Mouse (Mus musculus) heart, adult 8-10 months (tissue): Measurements from ENCODE around the gene Rpn1. TPM values are rescaled to one million over a fixed set of nuclear protein-coding genes. Genes with fewer than 3 reads are reported as not detected.
A peak's percentile ranks its signal among the peaks of the same experiment; 100 is the strongest.
"Not testable (repeated sequence)": the region's sequence is repeated elsewhere in the genome, so short reads cannot be mapped to it uniquely, and the experiment has no call there.

Experiments used
- DNase-seq: peaks from one replicate; pipeline ENCODE4 v3.0.0; 2022; ENCODE audit warnings: low spot score
- total RNA-seq, 4 experiments: library from RNA; stranded (reverse); gene quantifications; 2 replicates each; pipeline ENCODE4 v1.2.4; 2022

The Rpn1 gene
- total RNA-seq, 4 experiments from 2014 or later: 92.5 to 117 (median 111) TPM

DNA sequence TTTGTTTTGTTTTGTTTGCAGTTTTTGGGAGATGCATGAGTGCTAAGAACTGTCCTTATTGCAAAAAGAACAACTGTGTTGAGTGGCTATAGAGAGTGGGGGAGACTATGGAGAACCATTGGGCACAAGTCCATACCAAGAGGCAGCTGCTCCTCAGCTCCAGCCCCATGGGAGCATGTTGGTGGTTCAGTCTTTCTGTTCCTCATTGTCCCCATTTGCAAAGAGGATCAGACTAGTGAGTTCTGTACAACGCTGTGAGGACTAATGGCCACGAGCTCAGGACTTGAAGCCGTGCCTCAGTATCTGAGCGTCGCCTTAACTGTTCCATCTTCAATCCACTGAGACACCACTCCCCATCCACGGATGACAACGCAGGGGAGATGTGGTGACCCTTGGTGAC, 36.5 kb downstream of the Rpn1 start:
- no peak for DNase-seq

DNA sequence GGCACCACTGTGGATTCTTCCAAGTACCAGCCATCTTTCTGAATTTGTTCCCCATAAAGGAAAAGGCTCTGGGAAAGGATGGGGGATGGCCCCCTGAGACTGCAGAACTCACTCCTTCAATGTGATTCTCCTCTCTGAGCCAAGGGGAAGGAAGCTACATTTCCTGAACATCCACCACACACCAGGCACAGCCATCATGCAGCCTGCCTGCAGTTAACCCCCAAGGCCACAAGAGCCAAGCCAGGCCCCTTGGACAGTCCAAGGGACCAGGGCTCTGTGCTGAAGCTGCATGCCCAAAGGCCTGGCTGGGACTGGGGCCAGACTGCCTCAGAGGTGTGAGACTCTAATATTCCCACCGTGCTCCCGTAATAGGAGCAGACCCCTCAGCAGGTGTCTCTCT, 37.5 kb downstream of the Rpn1 start:
- DNase-seq: no peak

DNA sequence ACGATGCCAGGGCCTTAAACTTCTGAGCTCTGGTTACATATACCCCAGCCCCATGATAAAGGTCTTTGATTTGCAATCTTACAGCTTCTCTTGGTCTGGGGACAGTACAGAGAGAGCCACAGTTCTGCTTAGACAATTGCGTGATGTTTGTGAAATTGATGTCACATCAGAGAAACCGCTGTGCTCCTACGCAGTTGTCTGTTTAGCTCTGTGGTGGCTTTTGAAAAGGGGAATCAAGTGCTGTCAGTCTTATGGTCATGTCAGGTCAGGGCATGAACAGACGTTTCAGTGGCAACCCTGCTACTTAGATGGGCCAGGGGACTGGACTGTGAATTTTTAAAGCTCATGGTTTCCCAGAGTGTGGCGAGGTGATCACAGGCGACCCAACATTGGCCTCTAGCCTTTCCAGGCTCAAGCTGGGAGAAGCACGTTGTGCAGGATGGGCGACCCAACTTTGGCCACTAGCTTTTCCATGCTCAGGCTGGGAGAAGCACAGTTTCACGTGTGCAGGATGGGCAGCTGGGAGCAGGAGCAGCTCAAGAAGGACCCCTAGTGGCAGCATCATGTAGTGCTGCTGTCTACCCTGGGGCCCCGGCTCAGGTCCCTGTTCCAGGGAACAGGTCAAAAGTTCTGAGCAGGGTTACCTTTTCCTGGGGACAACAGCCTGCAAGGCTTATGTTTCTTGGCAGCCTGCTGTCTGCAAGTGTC, 39.0 kb downstream of the Rpn1 start:
- DNase-seq: no peak

DNA sequence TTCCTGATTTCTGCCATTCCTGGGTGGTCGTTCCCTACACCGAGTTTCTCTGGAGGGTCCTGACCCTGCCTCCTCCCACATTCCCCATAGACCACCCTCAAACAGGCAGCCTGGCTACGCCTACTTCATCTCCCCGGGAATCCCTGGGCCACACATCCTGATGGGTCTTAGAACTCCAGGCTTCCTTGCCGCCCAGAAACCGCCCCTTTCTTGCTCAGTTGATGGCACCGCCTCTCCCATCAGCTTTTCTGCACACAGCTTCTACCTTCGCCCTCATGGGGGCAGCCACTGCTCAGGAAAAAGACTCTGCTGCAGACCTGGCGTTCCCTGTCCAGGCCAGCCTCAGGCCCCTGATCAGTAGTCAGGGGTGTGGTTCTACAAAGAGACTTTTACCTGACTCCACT, 39.6 kb downstream of the Rpn1 start:
- peak; percentile 68 for DNase-seq

DNA sequence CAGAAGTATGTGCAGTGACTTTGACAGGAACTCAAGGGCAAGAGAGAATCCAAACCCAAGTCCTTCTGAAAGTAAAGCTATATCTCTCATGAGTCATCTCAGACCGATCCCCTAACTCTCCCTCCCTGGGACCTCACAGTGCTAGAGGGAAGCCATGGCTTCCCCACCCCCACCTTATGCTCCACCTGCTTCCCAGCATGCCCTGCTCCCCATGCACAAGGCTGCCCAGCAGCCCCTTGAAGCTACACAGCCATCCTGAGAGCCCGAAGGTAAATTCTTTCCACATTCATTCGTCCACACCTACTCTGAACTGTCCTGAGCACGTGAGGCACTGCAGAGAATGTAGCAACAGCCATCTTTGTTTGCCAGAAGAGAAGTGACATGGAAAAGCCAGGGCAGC, 40.3 kb downstream of the Rpn1 start:
- DNase-seq: no peak

DNA sequence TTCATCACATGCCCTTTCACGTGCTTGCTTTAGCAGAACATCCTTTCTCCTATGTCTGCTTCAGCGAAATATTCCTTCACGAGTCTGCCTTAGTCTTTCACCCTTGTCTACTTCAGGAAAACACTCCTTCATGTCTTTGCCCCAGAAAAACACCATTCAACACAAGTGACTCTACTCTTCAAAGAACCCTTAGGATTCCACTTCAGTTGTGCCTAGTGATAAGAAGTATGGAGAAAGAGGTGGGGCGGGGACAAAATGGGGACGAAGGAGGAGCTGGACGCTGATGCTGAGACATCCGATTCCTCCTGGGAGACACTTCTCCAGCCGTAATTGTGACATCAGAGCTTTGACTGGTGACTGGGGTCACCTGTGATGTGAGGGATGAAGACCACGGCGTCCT, 41.5 kb downstream of the Rpn1 start:
- not testable (repeated sequence) for DNase-seq

DNA sequence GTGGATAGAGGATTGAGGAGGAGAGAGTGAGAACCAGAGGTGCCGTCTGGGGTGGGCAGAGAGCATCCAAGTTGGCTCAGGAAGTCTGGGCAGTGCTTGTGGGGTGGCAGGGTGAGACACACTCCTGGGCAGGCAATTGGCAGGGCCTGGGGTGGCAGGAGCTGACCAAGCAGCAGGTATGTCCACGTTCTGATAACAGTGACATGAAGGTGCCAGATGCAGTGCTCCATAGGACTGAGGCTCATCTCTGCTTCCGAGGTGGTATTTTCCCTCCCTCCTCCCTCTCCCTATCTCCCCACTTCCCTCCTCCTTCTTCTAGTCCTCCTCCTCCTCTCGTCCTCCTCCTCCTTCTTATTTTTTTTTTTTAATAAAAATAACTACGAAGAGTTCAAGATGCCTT, 47.2 kb downstream of the Rpn1 start:
- DNase-seq: no peak

DNA sequence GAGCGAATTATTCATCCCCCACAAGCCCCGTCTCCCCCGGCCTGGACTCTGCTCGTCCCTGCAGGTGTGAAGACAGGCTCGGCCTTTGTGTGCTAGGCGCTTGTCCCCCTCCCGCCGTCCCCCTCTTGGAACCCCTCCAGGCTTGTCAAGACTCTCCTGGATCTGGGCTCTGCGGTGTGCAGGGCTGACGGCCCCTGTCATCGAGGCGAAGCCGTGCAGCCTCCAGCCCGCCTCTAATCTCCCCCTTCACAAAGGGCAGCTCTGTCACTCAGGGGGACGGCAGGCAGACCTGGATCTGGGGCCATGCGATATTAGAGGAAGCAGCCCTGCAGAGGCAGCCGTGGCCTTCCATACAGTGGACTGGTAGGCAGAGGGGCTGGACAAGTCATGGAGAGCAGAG, 47.8 kb downstream of the Rpn1 start:
- DNase-seq: no peak

DNA sequence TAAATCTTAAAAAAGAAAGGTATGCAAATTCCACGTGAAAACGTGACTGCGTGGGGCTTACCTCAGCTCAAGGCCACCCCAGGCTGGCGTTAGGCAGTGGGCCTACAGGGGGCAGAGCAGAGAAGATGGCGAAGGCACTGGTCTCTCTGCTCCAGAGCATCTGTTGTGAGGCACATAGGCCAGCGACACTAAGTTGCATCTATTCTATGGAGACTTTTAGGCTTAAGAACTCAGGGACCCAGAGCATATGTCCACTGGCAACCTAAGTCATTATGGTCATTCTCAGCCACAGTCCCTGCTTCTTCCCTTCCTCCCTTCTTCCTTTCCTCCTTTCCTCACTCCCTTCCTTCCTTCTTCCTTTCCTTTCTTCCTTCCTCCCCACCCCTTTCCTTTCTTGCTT, 48.8 kb downstream of the Rpn1 start:
- DNase-seq: no peak

DNA sequence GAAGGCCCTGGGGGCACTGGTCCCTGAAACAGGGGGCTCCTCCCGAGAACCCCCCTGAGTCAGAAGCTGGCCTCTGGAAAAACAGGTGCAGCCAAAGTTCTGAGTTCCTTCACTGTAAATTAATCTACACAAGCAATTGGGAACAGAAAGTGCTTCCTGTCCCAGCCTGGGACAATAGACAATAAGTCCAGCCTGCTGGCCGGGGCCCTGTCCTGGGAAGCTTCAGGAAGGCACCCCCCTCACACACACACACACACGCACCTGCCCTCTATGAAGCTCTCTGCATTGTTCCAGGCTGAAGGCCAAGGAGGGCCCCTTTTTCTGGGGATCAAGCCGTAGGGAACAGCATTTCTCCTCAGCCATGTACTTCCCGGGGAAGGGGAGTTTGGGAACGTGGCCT, 49.6 kb downstream of the Rpn1 start:
- DNase-seq: peak; percentile 81

DNA sequence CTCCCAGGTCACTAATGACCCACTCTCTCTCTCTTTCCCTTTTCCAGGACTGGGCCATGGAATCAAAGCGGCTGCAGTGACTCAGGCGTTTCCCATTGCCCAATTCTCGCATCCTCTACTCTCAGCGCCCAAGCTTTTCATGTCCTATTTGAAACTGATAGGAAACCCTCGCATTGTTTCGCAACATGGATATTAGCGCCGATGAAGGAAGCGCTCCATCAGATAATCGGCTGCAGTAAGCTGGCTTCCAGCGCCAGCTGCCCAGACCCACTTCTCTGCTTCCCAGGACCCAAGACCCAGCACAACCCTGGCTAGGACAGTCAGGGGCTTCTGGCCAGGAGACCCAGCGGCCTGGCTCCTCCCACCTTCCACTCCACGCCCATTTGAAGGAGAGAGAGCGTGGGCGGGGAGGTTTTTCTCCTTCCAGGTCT, 51.9 kb downstream of the Rpn1 start:
- DNase-seq: peak; percentile 72

DNA sequence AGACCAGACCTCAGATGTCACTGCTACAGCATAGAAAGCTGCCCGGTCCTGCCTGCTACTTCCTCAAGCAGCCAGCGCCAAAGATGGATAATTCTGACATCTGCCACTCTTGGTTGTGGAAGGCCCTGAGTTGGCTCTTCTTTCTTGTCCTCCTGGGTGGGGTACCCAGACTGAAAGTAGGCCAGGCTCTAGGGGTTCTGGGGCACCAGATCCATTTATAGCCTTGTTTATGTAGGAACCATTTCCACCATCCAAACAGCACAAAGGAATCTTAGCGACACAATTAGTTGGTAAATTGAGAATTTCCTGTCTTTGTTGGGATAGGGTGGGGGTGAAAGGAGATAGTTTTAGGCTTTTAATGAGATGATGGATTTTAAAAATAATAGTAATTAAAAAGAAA, 54.2 kb downstream of the Rpn1 start:
- DNase-seq: no peak

DNA sequence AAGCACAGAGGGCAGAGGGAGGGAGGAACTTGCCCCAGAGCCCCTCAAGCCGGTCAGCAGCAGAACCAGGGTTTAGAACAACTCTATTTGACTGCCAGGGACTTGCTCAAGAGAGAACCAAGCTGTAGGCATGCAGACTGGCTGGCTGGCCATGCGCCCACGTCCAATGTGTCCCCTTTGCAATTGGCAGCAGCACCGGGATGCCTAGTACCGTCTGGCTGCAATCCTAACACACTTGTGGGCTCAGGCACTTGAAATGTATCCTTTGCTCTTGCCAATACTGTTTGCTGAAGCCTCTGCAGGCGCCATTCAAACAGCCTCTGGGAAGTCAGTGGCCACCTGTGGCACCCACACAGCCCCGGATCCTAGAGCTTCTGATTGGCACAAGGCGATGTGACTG, 56.0 kb downstream of the Rpn1 start:
- peak; percentile 66 for DNase-seq

DNA sequence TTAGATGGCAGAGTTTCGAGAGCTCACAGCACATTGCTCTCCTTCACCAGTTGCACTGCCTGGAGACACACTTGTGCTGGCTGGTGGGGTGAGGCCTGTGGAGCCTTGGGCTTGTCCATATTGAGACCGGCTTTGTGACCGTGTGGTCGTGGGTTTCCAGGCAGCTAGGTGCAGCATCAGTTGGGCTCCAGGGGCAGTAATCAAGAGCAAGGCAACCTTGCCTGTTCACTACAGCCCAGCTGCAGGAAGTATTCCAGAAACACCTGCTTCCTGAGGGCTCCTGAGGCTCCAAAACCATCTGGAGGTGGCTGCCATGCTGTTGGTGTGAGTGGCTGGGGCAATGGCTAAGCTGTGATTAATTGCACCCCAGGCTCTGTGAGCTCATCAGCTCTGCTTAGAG, 61.5 kb downstream of the Rpn1 start:
- no peak for DNase-seq

DNA sequence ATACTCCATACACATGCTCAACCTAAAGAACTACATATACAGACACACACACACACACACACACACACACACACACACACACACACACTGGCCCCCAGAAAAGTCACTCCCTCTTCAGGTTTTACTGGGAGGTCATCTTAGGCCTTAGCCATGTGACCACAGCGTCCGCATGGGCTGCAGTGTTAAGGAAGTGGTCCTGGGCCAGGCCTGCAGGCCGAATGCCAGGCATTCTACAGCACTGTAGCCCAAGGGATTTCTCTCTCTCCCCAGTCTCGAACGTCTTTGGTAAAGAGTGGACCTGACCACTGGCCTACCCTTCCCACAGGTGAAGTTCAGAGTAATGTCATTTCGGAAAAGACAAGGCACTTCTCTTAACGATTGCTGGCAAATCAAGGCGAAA, 62.3 kb downstream of the Rpn1 start:
- no peak for DNase-seq

DNA sequence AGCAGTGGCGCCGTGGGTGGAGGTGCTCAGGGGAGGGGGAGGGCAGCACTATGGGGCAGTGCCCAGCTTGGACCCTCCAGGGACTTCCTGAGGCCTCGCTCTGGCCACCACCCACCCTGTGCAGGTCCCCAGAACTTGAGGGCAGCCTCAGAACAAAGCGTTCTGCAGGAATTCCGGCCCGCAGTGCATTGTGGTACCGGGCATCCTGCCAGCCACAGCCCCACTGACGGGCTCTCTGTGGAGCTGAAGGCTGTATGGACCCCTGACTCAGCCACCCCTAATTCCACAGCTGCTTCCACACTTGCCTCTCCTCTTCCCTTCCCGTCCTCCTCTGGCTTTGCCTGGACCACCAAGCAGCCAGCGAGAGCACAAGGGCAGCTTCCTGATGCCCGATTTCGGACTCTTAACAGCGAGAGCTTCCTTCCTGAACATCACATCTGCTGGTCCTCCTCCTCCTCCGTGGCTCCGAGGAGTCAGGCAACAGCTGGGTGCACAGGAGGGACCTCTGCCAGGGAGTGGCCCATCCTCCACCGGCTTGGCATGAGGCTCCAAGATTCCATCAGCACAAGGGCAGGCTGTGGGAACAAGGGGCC, 63.2 kb downstream of the Rpn1 start:
- DNase-seq: peak; percentile 69

DNA sequence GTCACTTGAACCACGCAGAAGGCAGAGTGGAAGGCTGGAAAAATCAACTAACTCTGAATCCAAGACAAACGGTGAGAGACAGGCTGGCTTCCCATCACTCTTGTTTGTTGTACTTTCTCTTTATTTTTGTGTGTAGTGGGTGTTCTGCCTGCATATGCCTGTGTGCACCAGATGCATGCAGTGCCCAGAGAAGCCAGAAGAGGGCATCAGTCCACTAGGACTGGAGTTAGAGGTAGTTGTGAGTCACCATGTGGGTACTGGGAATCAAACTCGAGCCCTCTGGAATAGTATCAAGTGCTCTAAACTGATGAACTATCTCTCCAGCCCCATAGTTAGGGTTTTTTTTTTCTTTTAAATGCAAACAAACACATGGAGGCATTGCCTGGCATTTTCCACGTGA, 67.1 kb downstream of the Rpn1 start:
- no peak for DNase-seq

DNA sequence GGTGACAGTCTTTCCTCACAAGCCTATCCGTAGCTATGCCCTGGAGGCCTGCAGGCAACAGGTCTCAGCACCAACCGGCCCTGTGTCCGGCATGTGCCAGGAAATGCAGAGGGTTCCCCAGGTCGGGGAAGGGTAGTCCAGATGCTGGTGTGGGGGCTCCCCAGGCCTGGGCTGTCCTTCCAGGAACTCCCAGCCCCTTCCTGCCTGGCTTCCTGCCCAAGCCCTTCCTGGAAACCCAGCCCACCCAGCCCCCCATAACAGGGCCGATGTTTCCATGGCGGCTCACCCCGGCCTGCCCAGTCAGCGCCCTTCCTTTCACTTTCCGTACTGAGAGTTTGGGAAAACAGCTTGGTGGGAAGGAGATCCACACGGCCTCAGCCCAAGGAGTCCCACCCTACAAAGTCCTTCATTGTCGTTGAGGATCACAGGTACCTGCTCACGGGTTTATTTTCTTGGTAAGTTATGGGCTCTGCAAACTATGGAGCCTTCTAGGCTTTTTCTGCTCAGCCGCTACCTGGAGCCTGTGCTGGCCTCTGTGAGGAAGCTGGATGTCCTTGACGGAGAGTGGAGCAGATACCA, 67.9 kb downstream of the Rpn1 start:
- peak; percentile 65 for DNase-seq

DNA sequence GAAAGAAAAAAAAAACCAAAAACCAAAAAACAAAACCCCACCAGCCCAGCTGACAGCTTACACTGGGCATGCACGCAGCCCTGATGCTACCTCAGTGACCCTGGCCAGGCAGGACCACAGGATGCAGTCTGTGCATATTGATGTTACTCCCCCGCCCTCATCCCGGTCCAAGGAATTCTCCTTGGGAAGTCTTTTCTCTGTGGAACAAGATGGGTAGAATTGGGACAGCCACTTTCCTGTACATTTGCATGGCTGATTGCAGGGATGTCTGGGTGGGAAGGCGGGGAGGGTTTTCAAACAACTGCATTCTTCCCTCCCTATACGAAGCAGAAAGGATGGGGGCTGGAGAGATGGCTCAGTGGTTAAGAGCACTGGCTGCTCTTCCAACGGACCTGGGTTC, 68.7 kb downstream of the Rpn1 start:
- DNase-seq: no peak
